Mouse (Mus musculus): Measurements from ENCODE around the gene Srp14.

DNA sequence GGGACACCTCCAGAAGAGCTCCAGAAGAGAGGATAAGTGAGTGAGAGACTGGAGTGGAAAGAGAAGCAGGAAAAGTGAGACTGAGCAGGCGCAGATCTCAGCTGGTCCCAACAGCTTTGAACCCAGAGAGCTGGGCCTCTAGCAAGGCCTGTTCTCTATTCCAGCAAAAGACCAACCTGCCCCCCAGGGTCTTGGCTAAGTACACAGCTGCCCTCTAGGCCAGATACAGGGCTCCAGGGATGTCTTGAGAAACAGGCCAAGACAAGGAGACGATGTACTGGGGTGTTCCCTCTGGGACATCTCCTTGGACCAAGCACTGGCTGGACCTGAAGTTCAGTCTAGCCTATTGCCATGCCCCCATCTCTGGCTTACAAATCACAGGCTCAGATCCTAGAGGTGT, 20.7 kb upstream of the Srp14 start:
- TF ChIP-seq POLR2A (IDR thresholded peaks at IDR 0.05; ENCODE audit: borderline replicate concordance, extremely low read depth, low read depth, low read length) = no peak
- no peak for TF ChIP-seq CTCF (IDR thresholded peaks at IDR 0.05; ENCODE audit: insufficient read depth, low read length)
